Mouse (Mus musculus) heart, adult 2 months (tissue): Measurements from ENCODE around the gene Trim41.

Source experiments
- CTCF ChIP-seq: fragments of 200-600 bp; IDR thresholded peaks from 2 replicates; pipeline ENCODE4 v1.8.1; 2022; ENCODE audit warnings: antibody characterized with exemption, mild to moderate bottlenecking, moderate library complexity
- EP300 ChIP-seq: fragments of 200-500 bp; IDR thresholded peaks from 2 replicates; pipeline ENCODE4 v1.6.1; 2011; ENCODE audit warnings: low read depth, low read length, control low read depth; ENCODE audit not compliant: insufficient read depth
- POLR2A ChIP-seq: fragments of 200-500 bp; IDR thresholded peaks from 2 replicates; pipeline ENCODE4 v1.6.1; 2011; ENCODE audit warnings: mild to moderate bottlenecking, low read depth, low read length, control low read depth; ENCODE audit not compliant: insufficient read depth

GRCm38 (mm10) chr11:48830279-48830678 lies 13.1 kb upstream of the Trim41 start:
- TF ChIP-seq POLR2A (no peak), CTCF (no peak), EP300 (no peak)
